Mouse (Mus musculus): ENCODE measurements around the gene Tmem253.
"Not testable (repeated sequence)": the region's sequence is repeated elsewhere in the genome, so short reads cannot be mapped to it uniquely, and the experiment has no call there.

The Tmem253 gene

GRCm38 (mm10) chr14:52021568-52022212 is 6.2 kb downstream of the Tmem253 start:
- DNase-seq (ENCODE audit: low spot score in 2 of 2): no peak

GRCm38 (mm10) chr14:52022244-52022708 is 6.8 kb downstream of the Tmem253 start:
- no peak for DNase-seq (ENCODE audit: low spot score in 2 of 2)

DNA sequence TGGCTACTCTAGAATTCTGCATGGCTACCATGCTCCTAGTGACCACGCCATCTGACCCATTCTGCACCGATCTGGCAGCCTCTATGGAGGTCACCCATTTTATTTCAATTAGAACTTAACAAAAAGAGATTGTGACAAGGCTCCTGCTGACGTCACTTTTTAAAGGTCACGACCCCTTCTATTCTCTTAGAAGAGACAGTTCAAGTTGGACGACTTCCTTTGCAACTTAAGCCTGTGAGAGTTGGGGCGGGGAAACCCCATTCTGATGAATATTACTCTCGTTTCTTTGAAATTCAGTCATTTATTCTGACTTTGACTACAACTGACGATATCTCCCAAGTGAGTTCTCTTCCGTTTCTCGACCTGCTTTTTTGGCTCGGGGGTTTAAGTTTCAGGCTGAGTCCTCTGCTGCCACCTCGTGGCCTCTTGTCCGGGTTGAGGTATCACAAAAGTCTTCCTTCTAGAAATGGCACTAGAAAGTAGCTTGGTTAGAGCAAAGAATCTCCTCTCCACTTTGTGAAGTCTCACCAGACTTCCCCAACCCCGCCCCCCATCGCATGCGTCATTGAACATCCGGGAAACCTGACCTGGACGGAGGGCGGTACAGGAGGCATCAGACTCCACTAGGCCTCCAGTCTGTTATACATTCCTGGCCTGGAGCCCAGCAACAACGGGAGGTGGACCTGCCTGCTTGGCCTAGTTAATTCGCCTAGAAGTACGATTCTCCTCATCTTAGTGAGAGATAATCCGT is 7.4 kb downstream of the Tmem253 start:
- peak; percentile 87 to 95 for DNase-seq (ENCODE audit: low spot score in 2 of 2)

DNA sequence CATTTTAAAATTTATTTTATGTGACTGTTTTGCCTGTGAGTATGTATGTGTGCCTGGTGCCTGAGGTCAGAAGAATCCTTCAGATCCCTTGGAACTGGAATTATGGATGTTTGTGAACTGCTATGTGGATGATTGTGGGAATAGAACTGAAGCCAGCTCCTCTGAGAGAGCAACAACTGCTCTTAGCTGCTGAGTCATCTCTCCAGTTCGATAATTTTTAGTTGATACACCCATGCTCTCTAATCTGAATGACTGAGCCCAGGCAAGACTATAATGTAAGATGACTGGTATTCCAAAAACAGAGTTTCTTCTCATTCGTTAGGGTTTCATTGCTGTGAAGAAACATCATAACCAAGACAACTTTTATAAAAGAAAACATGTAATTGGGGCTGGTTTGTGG is 8.7 kb downstream of the Tmem253 start:
- no peak for DNase-seq (ENCODE audit: low spot score in 2 of 2)

- no peak for DNase-seq (ENCODE audit: low spot score in 2 of 2)
These were observed 10.9 kb downstream of the Tmem253 start for GRCm38 (mm10) chr14:52026342-52026741.

DNA sequence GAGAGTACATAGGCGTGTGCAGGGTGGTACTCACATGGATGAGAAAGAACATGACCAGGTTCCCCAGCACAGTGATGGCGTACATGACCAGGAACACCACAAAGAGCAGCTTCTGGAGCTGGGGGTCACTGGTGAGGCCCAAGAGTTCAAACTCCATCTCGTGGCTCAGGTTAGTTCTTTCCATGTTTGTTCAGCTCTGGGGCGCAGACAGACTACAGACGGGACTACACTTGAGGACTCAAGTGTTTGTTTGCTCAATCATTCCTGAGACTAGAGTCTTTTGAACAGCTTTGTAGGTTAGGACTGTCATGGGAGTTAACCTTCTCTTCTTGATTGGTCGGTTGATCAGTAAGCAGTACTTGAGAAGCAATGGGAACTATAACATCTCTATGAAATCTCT is 20.5 kb downstream of the Tmem253 start:
- DNase-seq (ENCODE audit: low spot score in 2 of 2): no peak

DNA sequence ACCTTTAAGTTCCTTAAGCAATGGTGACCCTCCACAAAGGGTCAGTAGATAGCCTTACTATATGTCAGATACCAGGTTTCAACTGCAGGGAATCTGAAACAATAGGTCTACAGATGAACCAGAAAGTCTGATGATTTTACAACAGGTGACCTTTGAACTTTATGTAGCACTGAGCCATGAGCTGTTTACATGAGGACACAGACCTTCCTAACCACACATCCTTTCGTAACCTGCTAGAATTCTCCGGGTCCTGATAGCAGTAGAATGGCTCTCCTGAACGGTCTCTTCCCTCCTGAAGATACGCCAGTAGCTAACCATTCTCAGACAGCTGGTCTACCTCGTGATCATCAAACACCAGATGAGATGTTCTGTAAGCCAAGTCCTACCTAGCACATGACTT is 23.9 kb downstream of the Tmem253 start:
- DNase-seq (ENCODE audit: low spot score in 2 of 2): no peak

DNA sequence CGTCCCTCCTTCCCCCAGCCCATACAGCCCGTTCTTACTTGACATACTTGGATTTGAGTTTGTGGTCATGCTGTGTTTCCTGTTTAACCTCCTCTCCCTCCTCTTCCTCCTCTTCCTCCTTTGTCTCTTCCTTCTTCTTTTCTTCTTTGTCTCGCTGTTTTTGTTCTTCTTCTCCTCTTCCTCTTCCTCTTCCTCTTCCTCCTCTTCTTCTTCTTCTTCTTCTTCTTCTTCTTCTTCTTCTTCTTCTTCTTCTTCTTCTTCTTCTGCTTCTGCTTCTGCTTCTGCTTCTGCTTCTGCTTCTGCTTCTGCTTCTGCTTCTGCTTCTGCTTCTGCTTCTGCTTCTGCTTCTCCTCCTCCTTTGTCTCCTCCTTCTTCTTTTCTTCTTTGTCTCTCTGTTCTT is 26.9 kb downstream of the Tmem253 start, which contains the start of gene Olfr221:
Gene Olfr221 (minus strand): TSS at position 101 of the 400 bp plus-strand sequence.
- DNase-seq (ENCODE audit: low spot score in 2 of 2): not testable (repeated sequence)

GRCm38 (mm10) chr14:52043446-52043845 is 28.0 kb downstream of the Tmem253 start:
- no peak for DNase-seq (ENCODE audit: low spot score in 2 of 2)

DNA sequence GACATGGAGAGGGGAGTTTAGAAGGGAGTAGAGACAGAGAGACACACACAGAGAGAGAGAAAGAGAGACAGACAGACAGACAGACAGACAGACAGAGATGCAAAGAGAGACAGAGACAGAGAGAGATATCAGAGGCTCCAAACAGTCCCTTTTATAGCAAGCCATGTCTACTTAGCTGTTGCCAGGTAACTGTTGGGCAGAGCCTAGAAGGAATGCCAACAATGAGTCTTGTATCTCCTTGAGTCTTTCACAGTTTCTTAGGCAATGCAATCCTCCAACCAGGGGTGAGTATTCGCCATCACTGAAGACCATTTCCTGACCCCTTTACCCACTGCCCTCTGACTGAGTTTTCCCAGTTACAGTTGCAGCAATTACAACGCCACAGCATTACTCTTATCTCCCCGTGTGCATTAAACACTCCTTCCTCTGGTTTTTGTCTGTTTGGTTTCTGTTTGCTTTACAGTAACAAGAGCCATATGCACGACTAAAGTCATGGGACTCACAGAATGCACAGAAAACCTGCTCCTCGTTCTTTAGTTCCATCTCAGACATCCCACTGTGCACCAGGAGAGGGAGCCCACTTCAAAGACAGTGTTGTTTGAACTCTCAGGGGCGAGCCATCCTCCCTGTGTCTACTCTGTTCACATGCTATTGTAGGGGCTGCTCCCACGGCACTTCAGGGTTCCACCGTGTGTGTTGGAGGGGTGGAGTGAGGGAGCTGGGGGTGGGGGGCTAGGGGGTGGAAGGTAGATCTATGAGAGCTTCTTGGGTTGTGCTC is 29.6 kb downstream of the Tmem253 start:
- peak in 1 of 2 experiments; percentile 49 for DNase-seq (ENCODE audit: low spot score in 2 of 2)

- DNase-seq (ENCODE audit: low spot score in 2 of 2): no peak
These were observed 30.6 kb downstream of the Tmem253 start for GRCm38 (mm10) chr14:52045966-52046565.

- DNase-seq (ENCODE audit: low spot score in 2 of 2): not testable (repeated sequence)
These were observed 37.3 kb downstream of the Tmem253 start for GRCm38 (mm10) chr14:52052720-52053119.

- no peak for DNase-seq (ENCODE audit: low spot score in 2 of 2)
These were observed 44.5 kb downstream of the Tmem253 start for GRCm38 (mm10) chr14:52059982-52060381.

DNA sequence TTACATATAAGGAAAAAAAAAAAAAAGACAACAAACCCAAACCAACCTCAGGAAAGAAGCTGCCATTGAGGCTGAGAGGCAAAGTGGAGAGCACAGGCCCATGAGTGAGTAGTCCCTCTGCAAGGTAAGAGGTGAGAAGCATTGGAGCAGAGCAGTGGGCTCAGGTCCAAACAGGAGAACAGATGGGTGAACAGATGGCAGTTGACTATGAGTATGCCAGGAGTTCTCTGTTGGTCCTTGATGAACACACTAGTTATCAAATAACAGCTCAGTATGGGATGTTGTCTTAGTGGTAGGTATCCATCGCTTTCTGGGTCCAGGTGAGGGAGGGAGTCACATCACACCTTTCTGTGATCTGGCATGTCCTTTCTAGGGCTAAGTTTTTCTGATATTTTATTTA is 45.3 kb downstream of the Tmem253 start:
- no peak for DNase-seq (ENCODE audit: low spot score in 2 of 2)

DNA sequence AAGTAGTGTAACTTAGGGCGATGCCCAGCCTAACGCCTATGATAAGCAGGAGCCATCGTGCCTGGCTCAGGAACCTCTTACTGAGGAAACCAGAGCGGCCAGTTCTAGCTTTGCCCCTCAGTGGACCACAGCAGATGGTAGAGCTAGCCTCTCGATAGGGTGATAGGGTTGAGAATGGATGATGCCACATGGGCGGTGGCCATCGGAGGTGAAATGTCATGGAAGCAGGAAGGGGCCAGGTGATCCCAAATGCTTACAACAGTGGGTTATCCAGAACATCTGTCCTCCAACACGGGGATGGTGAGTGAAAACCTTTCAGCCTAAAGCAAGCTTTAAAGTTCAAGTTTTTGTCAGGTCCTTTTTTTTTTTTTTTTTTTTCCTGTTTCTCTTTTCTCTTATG is 46.3 kb downstream of the Tmem253 start:
- no peak for DNase-seq (ENCODE audit: low spot score in 2 of 2)

DNA sequence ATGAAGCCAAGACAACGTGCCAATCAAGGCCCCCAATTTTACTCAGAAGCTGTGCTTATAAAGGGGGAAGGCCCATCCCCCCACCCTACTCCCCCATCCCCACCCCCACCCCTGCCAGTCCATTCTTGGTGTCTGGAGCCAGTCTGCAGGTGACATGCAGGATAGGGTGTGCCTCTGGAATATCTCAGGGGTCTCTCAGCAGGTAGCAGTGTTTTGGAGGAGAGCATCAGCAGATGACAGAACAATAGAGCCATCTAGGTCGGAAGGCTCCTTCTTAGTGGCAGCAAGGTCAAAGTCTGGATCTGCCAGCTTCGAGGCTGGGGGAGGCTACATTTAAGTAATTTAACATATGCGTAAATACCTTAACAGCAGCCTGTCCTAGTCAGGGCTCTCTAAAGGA is 50.7 kb downstream of the Tmem253 start:
- DNase-seq (ENCODE audit: low spot score in 2 of 2): no peak
